Mouse (Mus musculus) cerebellum, adult 2 months (tissue): ENCODE data around the gene Ucp2. TPM values are rescaled to one million over a fixed set of nuclear protein-coding genes. Genes with fewer than 3 reads are reported as not detected.
A peak's percentile ranks its signal among the peaks of the same experiment; 100 is the strongest.
"Not testable (repeated sequence)": the region's sequence is repeated elsewhere in the genome, so short reads cannot be mapped to it uniquely, and the experiment has no call there.

ENCODE experiments used
- DNase-seq, 2 experiments: peaks; one replicate each; pipeline ENCODE4 v3.0.0; 2021
- H3K27ac ChIP-seq: fragments of 200-500 bp; 2 replicates; pipeline ENCODE4 v1.5.1; 2012; ENCODE audit warnings: low read length, control low read depth, inconsistent platforms; ENCODE audit not compliant: insufficient read depth
- H3K27me3 ChIP-seq: fragments of 200-500 bp; 2 replicates; pipeline ENCODE4 v1.6.1; 2012; ENCODE audit warnings: inconsistent platforms, mild to moderate bottlenecking, low read length, moderate library complexity; ENCODE audit not compliant: control insufficient read depth, insufficient read depth
- H3K4me1 ChIP-seq: fragments of 200-500 bp; 2 replicates; pipeline ENCODE4 v1.6.1; 2011; ENCODE audit warnings: low read length; ENCODE audit not compliant: control insufficient read depth, insufficient read depth
- H3K4me3 ChIP-seq: fragments of 200-500 bp; replicated peaks from 2 replicates; pipeline ENCODE3; 2011; ENCODE audit warnings: mild to moderate bottlenecking, low read depth, low read length, control low read depth; ENCODE audit not compliant: insufficient read depth
- CTCF ChIP-seq: fragments of 200-500 bp; IDR thresholded peaks from 2 replicates; pipeline ENCODE4 v1.5.1; 2011; ENCODE audit warnings: low read depth, mild to moderate bottlenecking, control low read depth, low read length, moderate library complexity, borderline replicate concordance; ENCODE audit not compliant: insufficient read depth
- POLR2A ChIP-seq: fragments of 200-500 bp; IDR thresholded peaks from 2 replicates; pipeline ENCODE4 v1.6.1; 2011; ENCODE audit warnings: low read length, control low read depth, borderline replicate concordance; ENCODE audit not compliant: insufficient read depth
- WGBS: fragments of 180-500 bp; shearing (Covaris S2); methylation state at CpG from one replicate; pipeline ENCODE4 v1.1.7; 2018; 5-methylcytosine and 5-hydroxymethylcytosine counted together
- polyA plus RNA-seq: library from polyadenylated mRNA; depleted of rRNA; stranded (reverse); fragments of >200 nt; gene quantifications from 2 replicates; pipeline ENCODE4 v1.2.3, GENCODE M21; 2012

Gene Ucp2
- polyA plus RNA-seq, 1 experiment: 55.1 TPM

GRCm38 (mm10) chr7:100480175-100480574 is 13.0 kb upstream of the Ucp2 start:
- no peaks in the 10 kb centered on the region for H3K27me3 ChIP-seq
- no peak for DNase-seq
- WGBS: 67% methylated on average over 17 of the region's 17 CpGs
- no peak overlapping the region for H3K27ac ChIP-seq
- no peak overlapping the region for H3K4me3 ChIP-seq
- peaks cover 7% of the 10 kb centered on the region; the same call in 1 of the 2 replicates for H3K4me1 ChIP-seq
- no peak for TF ChIP-seq CTCF
- TF ChIP-seq POLR2A: no peak

- WGBS: 100% methylated on average over 2 of the region's 2 CpGs
These were observed 11.1 kb upstream of the Ucp2 start for GRCm38 (mm10) chr7:100482046-100482445.

GRCm38 (mm10) chr7:100484493-100484892 is 8.6 kb upstream of the Ucp2 start:
- WGBS: 79% methylated on average over 5 of the region's 5 CpGs
- no peak for DNase-seq
- no peaks in the 10 kb centered on the region for H3K27me3 ChIP-seq
- no peak for TF ChIP-seq POLR2A
- TF ChIP-seq CTCF: no peak
- H3K4me1 ChIP-seq: peaks cover 1% of the 10 kb centered on the region; the same call in 1 of the 2 replicates
- no peak overlapping the region for H3K27ac ChIP-seq
- no peak overlapping the region for H3K4me3 ChIP-seq

More at GRCm38 (mm10) chr7:100482046-100482445, 11.1 kb upstream of the Ucp2 start:
- not testable (repeated sequence) for DNase-seq, H3K27me3 ChIP-seq, H3K4me1 ChIP-seq, H3K4me3 ChIP-seq, H3K27ac ChIP-seq

DNA sequence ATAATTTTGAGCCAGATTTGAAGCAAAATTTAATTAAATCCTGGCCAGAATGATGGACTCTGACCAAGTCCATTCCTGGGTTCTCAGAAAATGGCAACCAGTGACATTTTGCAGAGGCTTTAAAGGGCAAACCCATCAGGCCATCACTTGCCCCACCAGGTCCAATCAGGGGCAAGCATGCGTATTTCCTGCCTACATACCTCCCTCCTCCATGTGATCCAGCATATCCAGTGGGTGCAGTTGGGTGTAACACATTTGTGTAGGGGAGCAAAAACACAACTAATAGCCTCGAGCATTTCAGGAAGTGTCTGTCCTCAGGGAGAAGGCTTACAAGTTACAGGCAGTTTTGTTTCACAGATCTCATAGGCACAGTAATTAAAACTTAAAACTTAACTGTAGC is 5.8 kb upstream of the Ucp2 start:
- no peaks in the 10 kb centered on the region for H3K4me1 ChIP-seq
- H3K27ac ChIP-seq: no peak overlapping the region
- no peak overlapping the region for H3K4me3 ChIP-seq
- no peak for TF ChIP-seq CTCF
- no peak for TF ChIP-seq POLR2A
- no peaks in the 10 kb centered on the region for H3K27me3 ChIP-seq
- 54% methylated on average over 2 of the region's 2 CpGs for WGBS
- no peak for DNase-seq

DNA sequence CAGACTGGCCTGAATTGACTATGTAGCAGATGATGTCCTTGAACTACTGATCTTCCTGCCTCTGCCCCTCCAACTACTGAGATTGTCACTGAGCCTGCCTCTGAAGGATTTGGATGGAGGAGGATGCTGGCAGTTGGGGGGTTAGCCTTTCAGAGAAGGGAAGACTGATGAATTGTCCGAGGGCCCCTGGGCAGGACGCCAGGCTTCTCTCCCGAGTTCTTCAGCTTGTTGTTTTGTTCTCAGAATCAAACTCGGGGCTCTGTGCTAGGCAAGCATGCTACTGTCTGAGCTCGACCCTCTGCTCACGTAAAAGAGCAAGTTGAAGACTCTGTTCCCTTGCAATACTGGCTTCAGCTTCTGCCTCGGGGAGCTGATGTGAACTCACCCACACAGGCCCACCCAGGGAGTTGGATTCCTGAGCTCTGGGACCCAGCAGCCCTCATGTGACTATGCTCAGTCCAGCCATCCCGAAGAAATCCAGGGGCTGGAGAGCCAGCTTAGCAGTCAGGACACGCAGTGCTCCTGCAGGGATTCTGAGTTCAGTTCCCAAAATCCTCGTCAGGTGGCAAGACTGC is 4.6 kb upstream of the Ucp2 start:
- 28% methylated on average over 10 of the region's 10 CpGs for WGBS
- H3K27ac ChIP-seq: no peak overlapping the region
- no peaks in the 10 kb centered on the region for H3K4me1 ChIP-seq
- TF ChIP-seq CTCF (no peak), POLR2A (no peak)
- H3K27me3 ChIP-seq: no peaks in the 10 kb centered on the region
- no peak for DNase-seq
- no peak overlapping the region for H3K4me3 ChIP-seq

DNA sequence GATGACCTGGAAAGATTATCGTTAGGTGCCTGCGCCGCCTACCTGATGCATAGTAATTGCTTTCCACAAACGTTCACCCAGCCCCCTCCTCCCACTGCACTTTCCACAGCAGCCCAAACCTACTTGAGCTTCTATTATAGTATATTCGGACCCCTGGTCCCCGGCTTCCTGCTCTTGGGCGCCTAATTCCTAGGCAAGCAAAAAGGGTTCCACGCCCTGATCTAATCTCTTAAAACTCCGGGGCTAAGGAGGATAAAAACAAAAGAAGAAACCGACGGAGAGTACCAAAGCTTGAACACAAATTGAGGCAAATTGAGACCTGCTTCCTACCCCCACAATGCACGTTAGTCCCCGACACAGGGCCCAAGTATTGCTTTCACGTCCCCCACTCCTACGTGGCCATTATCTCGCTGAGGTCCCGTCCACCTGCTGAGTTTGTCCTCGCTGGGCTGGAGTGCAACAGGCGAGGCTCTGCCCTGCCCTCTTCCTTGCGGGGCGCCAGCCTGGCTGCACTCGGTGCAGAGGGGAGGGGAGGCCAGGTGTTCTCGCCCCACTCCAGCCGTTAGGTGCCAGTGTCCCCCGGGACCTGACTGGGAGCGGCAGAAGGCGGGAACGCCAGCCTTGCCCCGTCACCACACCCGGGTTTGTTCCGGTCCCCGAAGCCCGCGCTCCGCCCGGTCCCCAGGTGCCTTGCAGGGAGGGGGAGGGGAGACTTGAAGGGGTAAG is 583 bp upstream of the Ucp2 start:
- H3K27ac ChIP-seq: no peak overlapping the region
- TF ChIP-seq POLR2A (no peak), CTCF (no peak)
- H3K27me3 ChIP-seq: no peaks in the 10 kb centered on the region
- DNase-seq: no peak
- peak overlapping the region; percentile 25 for H3K4me3 ChIP-seq
- 14% methylated on average over 36 of the region's 36 CpGs for WGBS
- no peaks in the 10 kb centered on the region for H3K4me1 ChIP-seq

- 46% methylated on average over 19 of the region's 19 CpGs for WGBS
These were observed 612 bp downstream of the Ucp2 start for GRCm38 (mm10) chr7:100493484-100494414.

DNA sequence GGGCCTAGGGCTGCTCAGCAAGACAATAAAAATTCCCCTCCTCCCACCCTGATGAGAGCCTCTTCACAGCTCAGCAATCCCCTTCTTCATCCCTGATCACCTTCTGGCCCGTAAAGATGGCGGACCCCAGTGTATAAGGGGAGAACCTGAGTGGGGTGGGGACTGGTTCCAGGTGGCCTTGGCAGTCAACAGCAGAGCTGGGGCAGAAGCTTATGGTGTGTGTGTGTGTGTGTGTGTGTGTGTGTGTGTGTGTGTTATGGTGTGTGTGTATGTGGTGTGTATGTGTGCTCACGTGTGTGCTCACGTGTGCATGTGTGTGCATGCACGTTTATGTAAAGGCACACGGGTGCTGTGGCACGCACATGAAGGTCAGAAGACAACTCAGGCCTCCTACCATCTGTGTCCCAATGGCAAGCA is 1.3 kb downstream of the Ucp2 start:
- Histone ChIP-seq H3K27me3 (no peaks in the 10 kb centered on the region), H3K27ac (no peak overlapping the region), H3K4me3 (no peak overlapping the region), H3K4me1 (no peaks in the 10 kb centered on the region)
- DNase-seq: no peak
- 97% methylated on average over 7 of the region's 7 CpGs for WGBS
- no peak for TF ChIP-seq CTCF
- TF ChIP-seq POLR2A: no peak

More at GRCm38 (mm10) chr7:100493484-100494414, 612 bp downstream of the Ucp2 start:
- Histone ChIP-seq H3K4me3 (peak overlapping the region; percentile 55), H3K4me1 (no peaks in the 10 kb centered on the region), H3K27me3 (no peaks in the 10 kb centered on the region), H3K27ac (no peak overlapping the region)
- DNase-seq: no peak
- TF ChIP-seq POLR2A (no peak), CTCF (no peak)
